Mouse (Mus musculus) E14TG2a.4 (cell line): ENCODE results near the gene Atp2b4.

Experiments
- CTCF ChIP-seq: conservative IDR thresholded peaks from 2 replicates; pipeline ENCODE4 v1.5.1; 2014; ENCODE audit warnings: low read length
- NANOG ChIP-seq: IDR thresholded peaks from 2 replicates; pipeline ENCODE4 v1.6.1; 2014; ENCODE audit warnings: borderline replicate concordance, low read length, mixed read lengths
- POU5F1 ChIP-seq: IDR thresholded peaks from 2 replicates; pipeline ENCODE4 v1.6.1; 2014; ENCODE audit warnings: low read length, borderline replicate concordance

DNA sequence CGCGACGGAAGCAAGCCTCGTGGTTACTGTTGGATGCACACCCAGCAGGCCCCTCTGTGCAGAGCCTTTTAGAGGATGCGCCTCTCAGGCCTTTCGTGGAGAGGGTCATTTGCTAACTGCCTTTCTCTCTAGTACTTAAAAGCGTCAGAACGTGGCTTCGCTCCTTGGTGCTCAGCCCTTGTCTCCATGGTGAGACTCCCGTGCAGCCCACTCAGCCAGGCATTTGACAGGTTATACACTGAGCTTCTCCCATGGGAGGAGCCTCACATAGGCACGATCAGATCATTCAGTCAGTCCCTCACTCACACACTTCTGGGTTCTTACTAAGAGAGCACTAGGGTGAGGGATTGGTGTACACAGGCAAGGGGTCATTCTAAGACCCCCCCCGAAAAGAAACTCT, 39.7 kb upstream of the Atp2b4 start:
- TF ChIP-seq CTCF (no peak), POU5F1 (no peak), NANOG (no peak)
